ENCODE assay signal across 10 mouse cellular contexts in the genomic region with DNA sequence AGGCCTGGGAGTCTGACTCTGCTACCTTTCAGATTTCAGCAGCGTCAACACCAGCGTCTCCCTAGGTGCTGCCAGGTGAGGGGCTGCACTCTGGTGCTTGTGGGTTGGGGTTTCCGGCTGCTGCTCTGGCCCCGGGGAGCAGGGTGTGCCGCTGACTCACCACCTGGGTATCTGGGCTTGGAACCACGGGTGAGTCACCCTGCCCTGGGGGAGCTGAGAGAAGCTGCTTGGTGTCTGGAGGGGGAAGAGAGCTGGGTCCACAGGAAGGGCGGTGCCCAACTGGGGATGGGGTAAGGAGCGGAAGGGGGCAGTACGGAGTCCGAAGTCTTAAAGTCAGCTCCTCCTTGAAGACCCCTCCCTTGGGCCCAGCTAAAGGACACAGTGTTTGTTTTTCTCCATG. TPM values are rescaled to one million over a fixed set of nuclear protein-coding genes. Genes with fewer than 3 reads are reported as not detected.
A peak's percentile ranks its signal among the peaks of the same experiment; 100 is the strongest.
DNase-seq lines count a peak whose midpoint lies in the region; ATAC-seq and TF ChIP-seq lines count a peak whose summit lies in the region.
"Had no signal": no experiment of that assay in that cellular context is flagged by ENCODE, and none has a peak within 500 bp of the region (broad histone marks: within the 10 kb centered on the region; RNA-seq: fewer than 3 reads in every experiment).

No protein-coding gene starts in this region.

- H3K27ac ChIP-seq in left cerebral cortex, adult 2 months: peak overlapping the region; percentile 77
- H3K27ac ChIP-seq in embryonic facial prominence, embryonic 15.5 days (replicated peaks): peak overlapping the region; percentile 86
- H3K27ac ChIP-seq in intestine, embryonic 15.5 days: peak overlapping the region; percentile 82
- peak overlapping the region; percentile 86 for H3K27ac ChIP-seq in lung, postnatal 0 days (ENCODE audit: low read length)
- peak overlapping the region; percentile 96 for H3K27ac ChIP-seq in stomach, embryonic 16.5 days (ENCODE audit: low read length)
- H3K27ac ChIP-seq: midbrain, embryonic 12.5 days had no signal

- H3K4me3 ChIP-seq in left cerebral cortex, adult 2 months: no peak overlapping the region
- no peak overlapping the region for H3K4me3 ChIP-seq in embryonic facial prominence, embryonic 15.5 days (replicated peaks)
- no peak overlapping the region for H3K4me3 ChIP-seq in intestine, embryonic 15.5 days (replicated peaks)
- H3K4me3 ChIP-seq in lung, postnatal 0 days (ENCODE audit: low read depth, low read length): no peak overlapping the region
- H3K4me3 ChIP-seq in stomach, embryonic 16.5 days (replicated peaks; ENCODE audit: low read length): no peak overlapping the region
- H3K4me3 ChIP-seq: midbrain, embryonic 12.5 days had no signal

- H3K27me3 ChIP-seq in embryonic facial prominence, embryonic 15.5 days: no peaks in the 10 kb centered on the region
- no peaks in the 10 kb centered on the region for H3K27me3 ChIP-seq in intestine, embryonic 15.5 days (replicated peaks)
- no peaks in the 10 kb centered on the region for H3K27me3 ChIP-seq in lung, postnatal 0 days (replicated peaks; ENCODE audit: insufficient read depth, low read length)
- no peaks in the 10 kb centered on the region for H3K27me3 ChIP-seq in stomach, embryonic 16.5 days (ENCODE audit: control insufficient read depth, insufficient read depth, low read length)
- H3K27me3 ChIP-seq: midbrain, embryonic 12.5 days had no signal

- 51% methylated on average over 10 of the region's 10 CpGs for WGBS in embryonic facial prominence, embryonic 15.5 days
- 42% methylated on average over 10 of the region's 10 CpGs for WGBS in intestine, embryonic 15.5 days
- 32% methylated on average over 10 of the region's 10 CpGs for WGBS in lung, postnatal 0 days
- WGBS in stomach, embryonic 16.5 days: 27% methylated on average over 10 of the region's 10 CpGs

- peak; percentile 65 for ATAC-seq in embryonic facial prominence, embryonic 15.5 days (ENCODE audit: insufficient number of reproducible peaks, low FRiP score, low TSS enrichment, low read depth)
- ATAC-seq in intestine, embryonic 15.5 days: peak; percentile 91
- ATAC-seq in lung, postnatal 0 days: peak; percentile 91
- peak; percentile 86 for ATAC-seq in stomach, embryonic 16.5 days (ENCODE audit: insufficient read depth, low FRiP score)

- intact Hi-C loops in left cerebral cortex, adult 2 months (cut with DNase I): loop anchor here (1.0 to 2.0 kb wide), 3 partner anchors 18 to 28 kb away; a partner anchor contains a TSS

- H3K36me3 ChIP-seq in embryonic facial prominence, embryonic 15.5 days: no peaks in the 10 kb centered on the region
- H3K36me3 ChIP-seq in intestine, embryonic 15.5 days: no peaks in the 10 kb centered on the region
- no peaks in the 10 kb centered on the region for H3K36me3 ChIP-seq in lung, postnatal 0 days (ENCODE audit: insufficient read depth, low read length)
- no peaks in the 10 kb centered on the region for H3K36me3 ChIP-seq in stomach, embryonic 16.5 days (ENCODE audit: control insufficient read depth, insufficient read depth, low read length)
- H3K36me3 ChIP-seq: midbrain, embryonic 12.5 days had no signal

- TF ChIP-seq CTCF in left cerebral cortex, adult 2 months (IDR thresholded peaks at IDR 0.05): no peak
- TF ChIP-seq CTCF in lung, postnatal 0 days (IDR thresholded peaks at IDR 0.05): peak; percentile 23

- H3K4me2 ChIP-seq in embryonic facial prominence, embryonic 15.5 days (replicated peaks): no peak overlapping the region
- H3K4me2 ChIP-seq in intestine, embryonic 15.5 days (replicated peaks): no peak overlapping the region
- H3K4me2 ChIP-seq in lung, postnatal 0 days (replicated peaks; ENCODE audit: low read depth, low read length): no peak overlapping the region
- H3K4me2 ChIP-seq in stomach, embryonic 16.5 days (ENCODE audit: low read depth, low read length): peak overlapping the region; percentile 25; the same call in 1 of the 2 replicates
- H3K4me2 ChIP-seq: midbrain, embryonic 12.5 days had no signal

- no peaks in the 10 kb centered on the region for H3K9me3 ChIP-seq in embryonic facial prominence, embryonic 15.5 days (replicated peaks)
- no peaks in the 10 kb centered on the region for H3K9me3 ChIP-seq in intestine, embryonic 15.5 days
- no peaks in the 10 kb centered on the region for H3K9me3 ChIP-seq in lung, postnatal 0 days (ENCODE audit: low read length)
- H3K9me3 ChIP-seq in stomach, embryonic 16.5 days (replicated peaks; ENCODE audit: control insufficient read depth, low read length): no peaks in the 10 kb centered on the region
- H3K9me3 ChIP-seq: midbrain, embryonic 12.5 days had no signal

- peak in 1 of 2 experiments; percentile 51 for DNase-seq in left cerebral cortex, adult 2 months (ENCODE audit: extremely low spot score in 1 of 2, low spot score in 2 of 2)
- no peak for DNase-seq in left cerebral cortex, adult 9 months (ENCODE audit: low spot score in 2 of 2)
- peak; percentile 93 for DNase-seq in lung, postnatal 0 days (ENCODE audit: low spot score)
- no peak for DNase-seq in cerebellum, postnatal 25 days
- no peak for DNase-seq in layer of hippocampus, postnatal 14 days (ENCODE audit: low spot score in 2 of 2)

- H3K4me1 ChIP-seq in embryonic facial prominence, embryonic 15.5 days: peaks cover 39% of the 10 kb centered on the region
- peaks cover 26% of the 10 kb centered on the region for H3K4me1 ChIP-seq in intestine, embryonic 15.5 days (replicated peaks)
- H3K4me1 ChIP-seq in lung, postnatal 0 days (ENCODE audit: insufficient read depth, low read depth, low read length): peaks cover 3% of the 10 kb centered on the region; the same call in 1 of the 2 replicates
- peaks cover 19% of the 10 kb centered on the region; the same call in 1 of the 2 replicates for H3K4me1 ChIP-seq in stomach, embryonic 16.5 days (ENCODE audit: control insufficient read depth, insufficient read depth, low read length)
- H3K4me1 ChIP-seq: midbrain, embryonic 12.5 days had no signal

- H3K9ac ChIP-seq in embryonic facial prominence, embryonic 15.5 days: no peak overlapping the region
- no peak overlapping the region for H3K9ac ChIP-seq in intestine, embryonic 15.5 days
- no peak overlapping the region for H3K9ac ChIP-seq in lung, postnatal 0 days (replicated peaks; ENCODE audit: low read depth)
- H3K9ac ChIP-seq in stomach, embryonic 16.5 days (ENCODE audit: low read length): peak overlapping the region; percentile 44
- H3K9ac ChIP-seq: midbrain, embryonic 12.5 days had no signal

- peak; percentile 67; the same call in 1 of the 2 replicates for TF ChIP-seq EP300 in lung, postnatal 0 days (IDR thresholded peaks at IDR 0.05)

RNA-seq across cellular contexts. Expression of a gene that starts 3.1 kb away (rescaled TPM):
- not detected for total RNA-seq in left cerebral cortex, adult 2 months (2021)
- not detected in 2 replicates for polyA plus RNA-seq in embryonic facial prominence, embryonic 15.5 days (2015; fragmentation: Nextera tagmentation; extraction: Ambion mirVana)
- not detected in 2 replicates for polyA plus RNA-seq in intestine, embryonic 15.5 days (2015; fragmentation: Nextera tagmentation; extraction: Ambion mirVana)
- polyA plus RNA-seq in lung, postnatal 0 days (2015; fragmentation: Nextera tagmentation; extraction: Ambion mirVana): 0.66 TPM in 1 of 2 replicates, not detected in the other
- polyA plus RNA-seq in stomach, embryonic 16.5 days (2015; fragmentation: Nextera tagmentation; extraction: Ambion mirVana): 0.93 and 1.3 TPM in 2 replicates
- not detected for total RNA-seq in layer of hippocampus, postnatal 14 days (2021)
- polyA plus RNA-seq: brain, embryonic 14.5 days; midbrain, embryonic 12.5 days had no signal

RNA-seq across cellular contexts. Expression of a gene that starts 14.8 kb away (rescaled TPM):
- not detected for total RNA-seq in left cerebral cortex, adult 2 months (2021)
- not detected in 2 replicates for polyA plus RNA-seq in embryonic facial prominence, embryonic 15.5 days (2015; fragmentation: Nextera tagmentation; extraction: Ambion mirVana)
- not detected in 2 replicates for polyA plus RNA-seq in intestine, embryonic 15.5 days (2015; fragmentation: Nextera tagmentation; extraction: Ambion mirVana)
- polyA plus RNA-seq in lung, postnatal 0 days (2015; fragmentation: Nextera tagmentation; extraction: Ambion mirVana): not detected in 2 replicates
- polyA plus RNA-seq in stomach, embryonic 16.5 days (2015; fragmentation: Nextera tagmentation; extraction: Ambion mirVana): not detected in 2 replicates
- total RNA-seq in layer of hippocampus, postnatal 14 days (2021): not detected
- polyA plus RNA-seq: brain, embryonic 14.5 days; midbrain, embryonic 12.5 days had no signal

RNA-seq across cellular contexts. Expression of a gene that starts 16.7 kb away (rescaled TPM):
- total RNA-seq in left cerebral cortex, adult 2 months (2021): 1 to 10 TPM; 4.6 to 4.8 TPM
- 24.9 and 31.5 TPM in 2 replicates for polyA plus RNA-seq in embryonic facial prominence, embryonic 15.5 days (2015; fragmentation: Nextera tagmentation; extraction: Ambion mirVana)
- polyA plus RNA-seq in intestine, embryonic 15.5 days (2015; fragmentation: Nextera tagmentation; extraction: Ambion mirVana): 4.4 and 8.2 TPM in 2 replicates
- polyA plus RNA-seq in lung, postnatal 0 days (2015; fragmentation: Nextera tagmentation; extraction: Ambion mirVana): 18.4 and 24.3 TPM in 2 replicates
- polyA plus RNA-seq in stomach, embryonic 16.5 days (2015; fragmentation: Nextera tagmentation; extraction: Ambion mirVana): 12.5 and 15.1 TPM in 2 replicates
- total RNA-seq in layer of hippocampus, postnatal 14 days (2021): 1 to 10 TPM; 7.3 to 9.1 TPM

RNA-seq across cellular contexts. Expression of a gene that starts 21.4 kb away (rescaled TPM):
- total RNA-seq in left cerebral cortex, adult 2 months (2021): not detected
- polyA plus RNA-seq in embryonic facial prominence, embryonic 15.5 days (2015; fragmentation: Nextera tagmentation; extraction: Ambion mirVana): 2.8 and 3.1 TPM in 2 replicates
- polyA plus RNA-seq in intestine, embryonic 15.5 days (2015; fragmentation: Nextera tagmentation; extraction: Ambion mirVana): 15.0 and 15.7 TPM in 2 replicates
- polyA plus RNA-seq in lung, postnatal 0 days (2015; fragmentation: Nextera tagmentation; extraction: Ambion mirVana): not detected in 2 replicates
- polyA plus RNA-seq in stomach, embryonic 16.5 days (2015; fragmentation: Nextera tagmentation; extraction: Ambion mirVana): 4.5 and 5.2 TPM in 2 replicates
- total RNA-seq in layer of hippocampus, postnatal 14 days (2021): not detected
- polyA plus RNA-seq: brain, embryonic 14.5 days; midbrain, embryonic 12.5 days had no signal

RNA-seq across cellular contexts. Expression of a gene that starts 25.8 kb away (rescaled TPM):
- 10 to 100 TPM; 28.8 to 31.0 TPM for total RNA-seq in left cerebral cortex, adult 2 months (2021)
- polyA plus RNA-seq in embryonic facial prominence, embryonic 15.5 days (2015; fragmentation: Nextera tagmentation; extraction: Ambion mirVana): 449 and 474 TPM in 2 replicates
- polyA plus RNA-seq in intestine, embryonic 15.5 days (2015; fragmentation: Nextera tagmentation; extraction: Ambion mirVana): 412 and 430 TPM in 2 replicates
- 1,618 and 1,721 TPM in 2 replicates for polyA plus RNA-seq in lung, postnatal 0 days (2015; fragmentation: Nextera tagmentation; extraction: Ambion mirVana)
- 820 and 892 TPM in 2 replicates for polyA plus RNA-seq in stomach, embryonic 16.5 days (2015; fragmentation: Nextera tagmentation; extraction: Ambion mirVana)
- total RNA-seq in layer of hippocampus, postnatal 14 days (2021): 10 to 100 TPM; 26.3 to 30.1 TPM
